Mouse (Mus musculus) ovary, postnatal 14 days (tissue): Measurements from ENCODE around the gene Scpep1.

Experiments
- DNase-seq: peaks from one replicate; pipeline ENCODE4 v3.0.0; 2022; ENCODE audit warnings: low spot score

The Scpep1 gene

GRCm38 (mm10) chr11:88973776-88974701, 18.8 kb upstream of the Scpep1 start:
- DNase-seq, result peak; percentile 86

GRCm38 (mm10) chr11:88970202-88970732, 15.0 kb upstream of the Scpep1 start, which contains the start of gene Coil:
Coil (plus strand) TSS chr11:88970252.
- DNase-seq, result no peak

- no peak for DNase-seq
Observed at GRCm38 (mm10) chr11:88966881-88967361, 11.7 kb upstream of the Scpep1 start, which contains the start of gene Elobl. Elobl (minus strand) TSS chr11:88966931.

- DNase-seq, result no peak
Observed at GRCm38 (mm10) chr11:88958851-88959250, 3.6 kb upstream of the Scpep1 start.

GRCm38 (mm10) chr11:88954803-88955202, 462 bp downstream of the Scpep1 start:
- no peak for DNase-seq

GRCm38 (mm10) chr11:88953582-88953981, 1.7 kb downstream of the Scpep1 start:
- no peak for DNase-seq

- DNase-seq, result no peak
Observed at GRCm38 (mm10) chr11:88952117-88952516, 3.1 kb downstream of the Scpep1 start.

- DNase-seq, result no peak
Observed at GRCm38 (mm10) chr11:88951576-88951975, 3.7 kb downstream of the Scpep1 start.

- DNase-seq, result no peak
Observed at GRCm38 (mm10) chr11:88950640-88951250, 4.5 kb downstream of the Scpep1 start.

- DNase-seq, result no peak
Observed at GRCm38 (mm10) chr11:88949802-88950639, 5.2 kb downstream of the Scpep1 start.

GRCm38 (mm10) chr11:88948896-88949295, 6.4 kb downstream of the Scpep1 start:
- no peak for DNase-seq

- no peak for DNase-seq
Observed at GRCm38 (mm10) chr11:88945971-88946585, 9.2 kb downstream of the Scpep1 start.

- DNase-seq, result no peak
Observed at GRCm38 (mm10) chr11:88941489-88941888, 13.8 kb downstream of the Scpep1 start.

GRCm38 (mm10) chr11:88939634-88940033, 15.6 kb downstream of the Scpep1 start:
- DNase-seq, result no peak

- no peak for DNase-seq
Observed at GRCm38 (mm10) chr11:88938770-88939169, 16.5 kb downstream of the Scpep1 start.

GRCm38 (mm10) chr11:88937886-88938285, 17.4 kb downstream of the Scpep1 start:
- DNase-seq, result no peak

- no peak for DNase-seq
Observed at GRCm38 (mm10) chr11:88934089-88935000, 20.9 kb downstream of the Scpep1 start.

- DNase-seq, result no peak
Observed at GRCm38 (mm10) chr11:88933030-88933429, 22.2 kb downstream of the Scpep1 start.

- no peak for DNase-seq
Observed at GRCm38 (mm10) chr11:88931692-88932530, 23.4 kb downstream of the Scpep1 start.
